Mouse (Mus musculus) liver, postnatal 0 days (tissue): ENCODE results near the gene Dcaf12.

ENCODE experiments used
- CTCF ChIP-seq: sonication (generic); IDR thresholded peaks from 2 replicates; pipeline ENCODE4 v1.5.1; 2016; ENCODE audit warnings: antibody characterized with exemption, low read depth
- EP300 ChIP-seq: IDR thresholded peaks from 2 replicates; pipeline ENCODE4 v1.6.1; 2016; ENCODE audit warnings: antibody characterized with exemption, low read depth, mild to moderate bottlenecking

GRCm38 (mm10) chr4:41259019-41259418 lies 55.7 kb downstream of the Dcaf12 start:
- no peak for TF ChIP-seq CTCF
- TF ChIP-seq EP300 = no peak
